Mouse (Mus musculus): ENCODE data around the gene St3gal5. TPM values are rescaled to one million over a fixed set of nuclear protein-coding genes. Genes with fewer than 3 reads are reported as not detected.
"Not testable (repeated sequence)": the region's sequence is repeated elsewhere in the genome, so short reads cannot be mapped to it uniquely, and the experiment has no call there.

St3gal5 gene
- polyA plus RNA-seq, 1 experiment from 2014 or later = 78.5 TPM

GRCm38 (mm10) chr6:72148721-72149120 is 51.3 kb downstream of the St3gal5 start:
- Histone ChIP-seq H3K9ac (replicated peaks; ENCODE audit: low read depth, low read length) (no peak overlapping the region), H3K36me3 (ENCODE audit: control insufficient read depth, insufficient read depth, low read length) (peaks cover 31% of the 10 kb centered on the region), H3K4me1 (ENCODE audit: control insufficient read depth, insufficient read depth, low read length) (no peaks in the 10 kb centered on the region), H3K4me3 (ENCODE audit: low read depth, low read length) (no peak overlapping the region), H3K27me3 (ENCODE audit: control insufficient read depth, insufficient read depth, low read length) (no peaks in the 10 kb centered on the region), H3K9me3 (ENCODE audit: control insufficient read depth, low read length) (no peaks in the 10 kb centered on the region; the same call in 1 of the 2 replicates), H3K27ac (ENCODE audit: low read depth, low read length) (no peak overlapping the region), H3K4me2 (ENCODE audit: low read depth, low read length) (no peak overlapping the region)
- 97% methylated on average over 4 of the region's 4 CpGs for WGBS
- no peak for ATAC-seq (ENCODE audit: low read depth)

GRCm38 (mm10) chr6:72149797-72150196 is 52.4 kb downstream of the St3gal5 start:
- 83% methylated on average over 3 of the region's 3 CpGs for WGBS
- no peak for ATAC-seq (ENCODE audit: low read depth)
- Histone ChIP-seq H3K9me3 (ENCODE audit: control insufficient read depth, low read length) (no peaks in the 10 kb centered on the region; the same call in 1 of the 2 replicates), H3K27me3 (ENCODE audit: control insufficient read depth, insufficient read depth, low read length) (no peaks in the 10 kb centered on the region), H3K4me1 (ENCODE audit: control insufficient read depth, insufficient read depth, low read length) (no peaks in the 10 kb centered on the region), H3K9ac (replicated peaks; ENCODE audit: low read depth, low read length) (no peak overlapping the region), H3K36me3 (ENCODE audit: control insufficient read depth, insufficient read depth, low read length) (peaks cover 31% of the 10 kb centered on the region), H3K27ac (ENCODE audit: low read depth, low read length) (no peak overlapping the region), H3K4me2 (ENCODE audit: low read depth, low read length) (no peak overlapping the region), H3K4me3 (ENCODE audit: low read depth, low read length) (no peak overlapping the region)

GRCm38 (mm10) chr6:72152707-72153106 is 55.3 kb downstream of the St3gal5 start:
- peaks cover 31% of the 10 kb centered on the region for H3K36me3 ChIP-seq (ENCODE audit: control insufficient read depth, insufficient read depth, low read length)
- no peak for ATAC-seq (ENCODE audit: low read depth)
- 90% methylated on average over 7 of the region's 7 CpGs for WGBS

GRCm38 (mm10) chr6:72153455-72153854 is 56.1 kb downstream of the St3gal5 start:
- Histone ChIP-seq H3K27ac (ENCODE audit: low read depth, low read length) (no peak overlapping the region), H3K4me3 (ENCODE audit: low read depth, low read length) (no peak overlapping the region), H3K9me3 (ENCODE audit: control insufficient read depth, low read length) (no peaks in the 10 kb centered on the region; the same call in 1 of the 2 replicates), H3K4me1 (ENCODE audit: control insufficient read depth, insufficient read depth, low read length) (no peaks in the 10 kb centered on the region), H3K27me3 (ENCODE audit: control insufficient read depth, insufficient read depth, low read length) (no peaks in the 10 kb centered on the region), H3K9ac (replicated peaks; ENCODE audit: low read depth, low read length) (no peak overlapping the region), H3K36me3 (ENCODE audit: control insufficient read depth, insufficient read depth, low read length) (peaks cover 31% of the 10 kb centered on the region), H3K4me2 (ENCODE audit: low read depth, low read length) (no peak overlapping the region)
- WGBS = 80% methylated on average over 11 of the region's 11 CpGs
- ATAC-seq (ENCODE audit: low read depth) = no peak

More at GRCm38 (mm10) chr6:72152707-72153106, 55.3 kb downstream of the St3gal5 start:
- Histone ChIP-seq H3K9me3 (ENCODE audit: control insufficient read depth, low read length) (no peaks in the 10 kb centered on the region; the same call in 1 of the 2 replicates), H3K4me1 (ENCODE audit: control insufficient read depth, insufficient read depth, low read length) (no peaks in the 10 kb centered on the region), H3K27ac (ENCODE audit: low read depth, low read length) (no peak overlapping the region), H3K9ac (replicated peaks; ENCODE audit: low read depth, low read length) (no peak overlapping the region), H3K4me2 (ENCODE audit: low read depth, low read length) (no peak overlapping the region), H3K27me3 (ENCODE audit: control insufficient read depth, insufficient read depth, low read length) (no peaks in the 10 kb centered on the region), H3K4me3 (ENCODE audit: low read depth, low read length) (no peak overlapping the region)

- ATAC-seq (ENCODE audit: low read depth) = not testable (repeated sequence)
These were observed 56.6 kb downstream of the St3gal5 start for GRCm38 (mm10) chr6:72154008-72154407.

GRCm38 (mm10) chr6:72154938-72155531 is 57.6 kb downstream of the St3gal5 start:
- peaks cover 17% of the 10 kb centered on the region for H3K36me3 ChIP-seq (ENCODE audit: control insufficient read depth, insufficient read depth, low read length)
- H3K9me3 ChIP-seq (ENCODE audit: control insufficient read depth, low read length) = no peaks in the 10 kb centered on the region
- WGBS = 86% methylated on average over 7 of the region's 7 CpGs
- no peak overlapping the region for H3K9ac ChIP-seq (replicated peaks; ENCODE audit: low read depth, low read length)
- no peaks in the 10 kb centered on the region for H3K27me3 ChIP-seq (ENCODE audit: control insufficient read depth, insufficient read depth, low read length)
- ATAC-seq (ENCODE audit: low read depth) = no peak
- no peak overlapping the region for H3K4me3 ChIP-seq (ENCODE audit: low read depth, low read length)
- H3K4me2 ChIP-seq (ENCODE audit: low read depth, low read length) = no peak overlapping the region
- H3K4me1 ChIP-seq (ENCODE audit: control insufficient read depth, insufficient read depth, low read length) = no peaks in the 10 kb centered on the region
- no peak overlapping the region for H3K27ac ChIP-seq (ENCODE audit: low read depth, low read length)

More at GRCm38 (mm10) chr6:72154008-72154407, 56.6 kb downstream of the St3gal5 start:
- not testable (repeated sequence) for H3K27me3 ChIP-seq (ENCODE audit: control insufficient read depth, insufficient read depth, low read length); H3K27ac ChIP-seq (ENCODE audit: low read depth, low read length); H3K9me3 ChIP-seq (ENCODE audit: control insufficient read depth, low read length); H3K4me2 ChIP-seq (ENCODE audit: low read depth, low read length); H3K9ac ChIP-seq (replicated peaks; ENCODE audit: low read depth, low read length); H3K4me3 ChIP-seq (ENCODE audit: low read depth, low read length); H3K4me1 ChIP-seq (ENCODE audit: control insufficient read depth, insufficient read depth, low read length)
- peaks cover 27% of the 10 kb centered on the region for H3K36me3 ChIP-seq (ENCODE audit: control insufficient read depth, insufficient read depth, low read length)
- 49% methylated on average over 3 of the region's 5 CpGs for WGBS

- Histone ChIP-seq H3K27ac (ENCODE audit: low read depth, low read length) (no peak overlapping the region), H3K4me3 (ENCODE audit: low read depth, low read length) (no peak overlapping the region), H3K27me3 (ENCODE audit: control insufficient read depth, insufficient read depth, low read length) (no peaks in the 10 kb centered on the region), H3K36me3 (ENCODE audit: control insufficient read depth, insufficient read depth, low read length) (peaks cover 13% of the 10 kb centered on the region), H3K9me3 (ENCODE audit: control insufficient read depth, low read length) (no peaks in the 10 kb centered on the region), H3K9ac (replicated peaks; ENCODE audit: low read depth, low read length) (no peak overlapping the region), H3K4me2 (ENCODE audit: low read depth, low read length) (no peak overlapping the region), H3K4me1 (ENCODE audit: control insufficient read depth, insufficient read depth, low read length) (no peaks in the 10 kb centered on the region)
- no peak for ATAC-seq (ENCODE audit: low read depth)
- WGBS = 93% methylated on average over 8 of the region's 8 CpGs
These were observed 58.3 kb downstream of the St3gal5 start for GRCm38 (mm10) chr6:72155649-72156048.

- 87% methylated on average over 8 of the region's 8 CpGs for WGBS
- ATAC-seq (ENCODE audit: low read depth) = no peak
- H3K4me1 ChIP-seq (ENCODE audit: control insufficient read depth, insufficient read depth, low read length) = no peaks in the 10 kb centered on the region
- no peaks in the 10 kb centered on the region for H3K36me3 ChIP-seq (ENCODE audit: control insufficient read depth, insufficient read depth, low read length)
- no peak overlapping the region for H3K27ac ChIP-seq (ENCODE audit: low read depth, low read length)
- no peak overlapping the region for H3K4me2 ChIP-seq (ENCODE audit: low read depth, low read length)
- H3K9me3 ChIP-seq (ENCODE audit: control insufficient read depth, low read length) = no peaks in the 10 kb centered on the region
- no peak overlapping the region for H3K9ac ChIP-seq (replicated peaks; ENCODE audit: low read depth, low read length)
- no peak overlapping the region for H3K4me3 ChIP-seq (ENCODE audit: low read depth, low read length)
- no peaks in the 10 kb centered on the region for H3K27me3 ChIP-seq (ENCODE audit: control insufficient read depth, insufficient read depth, low read length)
These were observed 61.8 kb downstream of the St3gal5 start for GRCm38 (mm10) chr6:72158966-72159764.

- H3K4me2 ChIP-seq (ENCODE audit: low read depth, low read length) = no peak overlapping the region
- no peak overlapping the region for H3K9ac ChIP-seq (replicated peaks; ENCODE audit: low read depth, low read length)
- no peak overlapping the region for H3K4me3 ChIP-seq (ENCODE audit: low read depth, low read length)
- no peak for ATAC-seq (ENCODE audit: low read depth)
- no peaks in the 10 kb centered on the region for H3K27me3 ChIP-seq (ENCODE audit: control insufficient read depth, insufficient read depth, low read length)
- H3K36me3 ChIP-seq (ENCODE audit: control insufficient read depth, insufficient read depth, low read length) = no peaks in the 10 kb centered on the region
- 81% methylated on average over 10 of the region's 10 CpGs for WGBS
- H3K27ac ChIP-seq (ENCODE audit: low read depth, low read length) = no peak overlapping the region
- H3K4me1 ChIP-seq (ENCODE audit: control insufficient read depth, insufficient read depth, low read length) = no peaks in the 10 kb centered on the region
- no peaks in the 10 kb centered on the region for H3K9me3 ChIP-seq (ENCODE audit: control insufficient read depth, low read length)
These were observed 62.5 kb downstream of the St3gal5 start for GRCm38 (mm10) chr6:72159861-72160395.

Data from neural tube, embryonic 14.5 days (tissue).